Mouse (Mus musculus) G1E (cell line): ENCODE measurements at regions not wholly inside any gene's neighbourhood (a gene's known extent, or its start where the extent isn't known, plus 50 kb on each side); places are given as distances from the start of the nearest gene placed in this dataset.

Experiments used
- ATAC-seq: 2 replicates; pipeline ENCODE4 v1.8.0; 2016; ENCODE audit warnings: mild to moderate bottlenecking; ENCODE audit not compliant: insufficient number of reproducible peaks, poor library complexity, low FRiP score, severe bottlenecking; ENCODE audit errors: extremely low read depth
- DNase-seq: peaks from one replicate; pipeline ENCODE4 v3.0.0; 2012; ENCODE audit warnings: low spot score
- H3K27me3 ChIP-seq: 2 replicates; pipeline ENCODE4 v1.6.1; 2012; ENCODE audit warnings: mild to moderate bottlenecking, low read length, inconsistent platforms; ENCODE audit not compliant: insufficient read depth
- H3K36me3 ChIP-seq: replicated peaks from 2 replicates; pipeline ENCODE3; 2012; ENCODE audit warnings: mild to moderate bottlenecking, inconsistent platforms
- H3K4me1 ChIP-seq: 2 replicates; pipeline ENCODE4 v1.6.1; 2012; ENCODE audit warnings: low read depth, low read length, inconsistent platforms, mixed read lengths; ENCODE audit not compliant: insufficient read depth
- H3K4me3 ChIP-seq: 2 replicates; pipeline ENCODE4 v1.5.1; 2012; ENCODE audit warnings: low read depth, mild to moderate bottlenecking, inconsistent platforms, low read length, moderate library complexity, mixed read lengths
- H3K9me3 ChIP-seq: replicated peaks from 2 replicates; pipeline ENCODE4 v1.6.1; 2012; ENCODE audit warnings: inconsistent platforms
- CTCF ChIP-seq: IDR thresholded peaks from 2 replicates; pipeline ENCODE4 v1.5.1; 2012; ENCODE audit warnings: low read depth, low read length, inconsistent platforms, mixed read lengths
- GATA1 ChIP-seq: IDR thresholded peaks from 2 replicates; pipeline ENCODE4 v1.6.1; 2012; ENCODE audit warnings: borderline replicate concordance, low read length, inconsistent platforms, mixed read lengths
- GATA2 ChIP-seq: IDR thresholded peaks from 2 replicates; pipeline ENCODE4 v1.6.1; 2012; ENCODE audit warnings: low read depth, low read length, inconsistent platforms, borderline replicate concordance
- POLR2AphosphoS5 ChIP-seq: IDR thresholded peaks from 2 replicates; pipeline ENCODE4 v1.6.1; 2012; ENCODE audit warnings: low read depth, low read length, inconsistent platforms; ENCODE audit not compliant: insufficient replicate concordance
- TAL1 ChIP-seq: conservative IDR thresholded peaks from 2 replicates; pipeline ENCODE4 v1.6.1; 2012; ENCODE audit warnings: low read depth, low read length, inconsistent platforms, mixed read lengths

GRCm38 (mm10) chr10:123997260-123997659 lies 733.5 kb downstream of the Fam19a2 start:
- DNase-seq (no peak), ATAC-seq (no peak)
- TF ChIP-seq POLR2AphosphoS5 (no peak), GATA2 (no peak), TAL1 (no peak), GATA1 (no peak)
- no peak overlapping the region for H3K4me3 ChIP-seq
- peaks cover 10% of the 10 kb centered on the region for H3K9me3 ChIP-seq
- no peaks in the 10 kb centered on the region for H3K27me3 ChIP-seq
- H3K36me3 ChIP-seq: no peaks in the 10 kb centered on the region
- no peaks in the 10 kb centered on the region for H3K4me1 ChIP-seq

GRCm38 (mm10) chr10:123998959-123999358 lies 735.2 kb downstream of the Fam19a2 start:
- Histone ChIP-seq H3K4me1 (no peaks in the 10 kb centered on the region), H3K9me3 (peaks cover 10% of the 10 kb centered on the region), H3K36me3 (no peaks in the 10 kb centered on the region), H3K27me3 (no peaks in the 10 kb centered on the region), H3K4me3 (no peak overlapping the region)
- ATAC-seq (no peak), DNase-seq (no peak)
- no peak for TF ChIP-seq POLR2AphosphoS5
- TF ChIP-seq GATA2: no peak
- TF ChIP-seq CTCF: no peak
- TF ChIP-seq TAL1: no peak
- TF ChIP-seq GATA1: no peak

- Histone ChIP-seq H3K4me3 (no peak overlapping the region), H3K36me3 (no peaks in the 10 kb centered on the region), H3K27me3 (no peaks in the 10 kb centered on the region), H3K4me1 (no peaks in the 10 kb centered on the region), H3K9me3 (peaks cover 4% of the 10 kb centered on the region)
- no peak for TF ChIP-seq GATA1
- no peak for TF ChIP-seq POLR2AphosphoS5
- TF ChIP-seq GATA2: no peak
- no peak for TF ChIP-seq TAL1
- TF ChIP-seq CTCF: no peak
- ATAC-seq: no peak
- no peak for DNase-seq
These were observed 781.2 kb downstream of the Fam19a2 start for GRCm38 (mm10) chr10:124045031-124045430.

GRCm38 (mm10) chr10:124045791-124046190 lies 782.0 kb downstream of the Fam19a2 start:
- H3K9me3 ChIP-seq: peaks cover 2% of the 10 kb centered on the region; the same call in 1 of the 2 replicates
- H3K36me3 ChIP-seq: no peaks in the 10 kb centered on the region
- ATAC-seq (no peak), DNase-seq (no peak)
- TF ChIP-seq CTCF (no peak), GATA2 (no peak), GATA1 (no peak), POLR2AphosphoS5 (no peak), TAL1 (no peak)
- H3K27me3 ChIP-seq: no peaks in the 10 kb centered on the region
- H3K4me3 ChIP-seq: no peak overlapping the region
- no peaks in the 10 kb centered on the region for H3K4me1 ChIP-seq

GRCm38 (mm10) chr10:124082756-124083155 lies 819.0 kb downstream of the Fam19a2 start:
- Histone ChIP-seq H3K9me3 (peaks cover 11% of the 10 kb centered on the region), H3K27me3 (no peaks in the 10 kb centered on the region), H3K4me3 (no peak overlapping the region), H3K4me1 (no peaks in the 10 kb centered on the region), H3K36me3 (no peaks in the 10 kb centered on the region)
- TF ChIP-seq TAL1: no peak
- TF ChIP-seq GATA2: no peak
- TF ChIP-seq CTCF: no peak
- no peak for DNase-seq
- ATAC-seq: no peak

GRCm38 (mm10) chr10:124090547-124090946 lies 826.8 kb downstream of the Fam19a2 start:
- no peaks in the 10 kb centered on the region for H3K4me1 ChIP-seq
- H3K4me3 ChIP-seq: no peak overlapping the region
- H3K27me3 ChIP-seq: no peaks in the 10 kb centered on the region
- DNase-seq (no peak), ATAC-seq (no peak)
- H3K9me3 ChIP-seq: peaks cover 21% of the 10 kb centered on the region
- TF ChIP-seq TAL1 (no peak), GATA2 (no peak), CTCF (no peak), POLR2AphosphoS5 (no peak), GATA1 (no peak)
- H3K36me3 ChIP-seq: no peaks in the 10 kb centered on the region

- no peak for TF ChIP-seq GATA2
- no peak for TF ChIP-seq TAL1
- no peak for TF ChIP-seq POLR2AphosphoS5
- no peak for TF ChIP-seq CTCF
- no peak for TF ChIP-seq GATA1
- peaks cover 21% of the 10 kb centered on the region for H3K9me3 ChIP-seq
- no peak for ATAC-seq
- no peak for DNase-seq
- no peaks in the 10 kb centered on the region for H3K4me1 ChIP-seq
- no peak overlapping the region for H3K4me3 ChIP-seq
- H3K27me3 ChIP-seq: no peaks in the 10 kb centered on the region
- H3K36me3 ChIP-seq: no peaks in the 10 kb centered on the region
These were observed 827.6 kb downstream of the Fam19a2 start for GRCm38 (mm10) chr10:124091364-124091763.
